Mouse (Mus musculus): ENCODE measurements at regions not wholly inside any gene's neighbourhood (a gene's known extent, or its start where the extent isn't known, plus 50 kb on each side); places are given as distances from the start of the nearest gene placed in this dataset.

DNA sequence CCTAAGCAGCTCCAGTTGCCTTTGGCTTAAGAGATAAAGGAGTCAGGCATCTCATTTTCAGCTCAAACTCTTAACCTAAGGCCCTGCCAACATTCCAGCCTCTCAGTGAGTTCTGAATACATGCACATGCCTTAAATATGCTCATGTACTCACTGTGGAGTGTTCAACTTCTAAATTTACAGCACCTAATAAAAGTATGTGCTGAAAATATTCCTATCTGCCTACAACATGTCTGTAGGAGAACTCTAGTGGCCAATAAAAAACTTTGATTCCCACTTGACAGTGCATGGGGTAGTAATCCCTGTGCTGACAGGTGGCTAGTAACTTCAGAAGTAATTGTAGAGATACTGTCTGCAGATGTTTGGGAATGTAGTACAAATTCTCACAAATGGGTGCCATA, 319.3 kb upstream of the Intu start:
- H3K4me1 ChIP-seq (ENCODE audit: control insufficient read depth, insufficient read depth, low read length), result no peaks in the 10 kb centered on the region
- no peak for DNase-seq (ENCODE audit: extremely low read depth, low read depth, low spot score)
- H3K27ac ChIP-seq (replicated peaks; ENCODE audit: insufficient read depth, low read depth, low read length), result no peak overlapping the region
- no peak overlapping the region for H3K4me3 ChIP-seq (ENCODE audit: insufficient read depth, low read depth, low read length)
- no peaks in the 10 kb centered on the region for H3K79me2 ChIP-seq (ENCODE audit: control insufficient read depth, insufficient read depth, low read length)
- no peak overlapping the region for H3K9ac ChIP-seq (ENCODE audit: low read depth, low read length)
- TF ChIP-seq CTCF (IDR thresholded peaks at IDR 0.05; ENCODE audit: low read depth, low read length), result no peak
- no peak for TF ChIP-seq POLR2A (IDR thresholded peaks at IDR 0.05; ENCODE audit: extremely low read depth, insufficient read depth, low read length)
- H3K36me3 ChIP-seq (ENCODE audit: control insufficient read depth, insufficient read depth, low read length), result no peaks in the 10 kb centered on the region
- no peaks in the 10 kb centered on the region for H3K27me3 ChIP-seq (ENCODE audit: control insufficient read depth, insufficient read depth, low read length)

- H3K79me2 ChIP-seq (ENCODE audit: control insufficient read depth, insufficient read depth, low read length), result no peaks in the 10 kb centered on the region
- TF ChIP-seq POLR2A (IDR thresholded peaks at IDR 0.05; ENCODE audit: extremely low read depth, insufficient read depth, low read length) (no peak), CTCF (IDR thresholded peaks at IDR 0.05; ENCODE audit: low read depth, low read length) (no peak)
- no peaks in the 10 kb centered on the region for H3K4me1 ChIP-seq (ENCODE audit: control insufficient read depth, insufficient read depth, low read length)
- no peaks in the 10 kb centered on the region for H3K36me3 ChIP-seq (ENCODE audit: control insufficient read depth, insufficient read depth, low read length)
- no peaks in the 10 kb centered on the region for H3K27me3 ChIP-seq (ENCODE audit: control insufficient read depth, insufficient read depth, low read length)
- H3K27ac ChIP-seq (replicated peaks; ENCODE audit: insufficient read depth, low read depth, low read length), result no peak overlapping the region
- WGBS, result 62% methylated on average over 1 of the region's 1 CpGs
- no peak for DNase-seq (ENCODE audit: extremely low read depth, low read depth, low spot score)
- no peak overlapping the region for H3K4me3 ChIP-seq (ENCODE audit: insufficient read depth, low read depth, low read length)
- no peak overlapping the region for H3K9ac ChIP-seq (ENCODE audit: low read depth, low read length)
These were observed 304.3 kb upstream of the Intu start for GRCm38 (mm10) chr3:40226772-40227171.

DNA sequence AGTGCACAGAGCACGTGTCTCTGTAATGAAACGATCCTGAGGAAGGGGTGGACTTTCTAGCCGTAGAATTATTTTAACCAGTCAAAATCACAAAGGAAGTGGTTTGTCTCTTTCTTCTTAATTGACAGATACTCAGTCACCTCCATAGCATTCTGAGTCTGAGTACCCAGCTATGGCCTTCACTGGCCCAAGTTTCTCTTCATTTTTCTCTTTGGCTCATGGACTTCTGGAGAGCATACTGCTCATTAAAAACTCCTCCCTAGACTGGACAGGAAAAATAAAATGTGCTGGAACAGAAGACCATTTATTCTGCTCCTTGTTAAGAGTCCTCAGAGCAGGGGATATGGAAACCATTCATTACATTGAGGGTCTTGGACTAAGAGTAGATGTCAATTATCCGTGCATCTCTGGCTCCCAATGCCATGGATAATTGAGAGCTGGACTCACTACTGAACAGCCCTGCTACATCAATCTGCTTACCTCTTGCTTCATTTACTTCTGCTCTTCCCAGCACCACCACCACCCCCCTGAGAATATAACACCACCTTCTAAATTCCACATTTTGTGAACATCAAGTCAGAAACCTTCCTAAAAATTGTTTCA, 287.5 kb upstream of the Intu start:
- 92% methylated on average over 4 of the region's 4 CpGs for WGBS
- Histone ChIP-seq H3K79me2 (ENCODE audit: control insufficient read depth, insufficient read depth, low read length) (no peaks in the 10 kb centered on the region), H3K4me1 (ENCODE audit: control insufficient read depth, insufficient read depth, low read length) (no peaks in the 10 kb centered on the region), H3K27me3 (ENCODE audit: control insufficient read depth, insufficient read depth, low read length) (no peaks in the 10 kb centered on the region), H3K36me3 (ENCODE audit: control insufficient read depth, insufficient read depth, low read length) (no peaks in the 10 kb centered on the region), H3K4me3 (ENCODE audit: insufficient read depth, low read depth, low read length) (no peak overlapping the region), H3K27ac (replicated peaks; ENCODE audit: insufficient read depth, low read depth, low read length) (no peak overlapping the region), H3K9ac (ENCODE audit: low read depth, low read length) (no peak overlapping the region)
- no peak for DNase-seq (ENCODE audit: extremely low read depth, low read depth, low spot score)
- no peak for TF ChIP-seq POLR2A (IDR thresholded peaks at IDR 0.05; ENCODE audit: extremely low read depth, insufficient read depth, low read length)
- no peak for TF ChIP-seq CTCF (IDR thresholded peaks at IDR 0.05; ENCODE audit: low read depth, low read length)

DNA sequence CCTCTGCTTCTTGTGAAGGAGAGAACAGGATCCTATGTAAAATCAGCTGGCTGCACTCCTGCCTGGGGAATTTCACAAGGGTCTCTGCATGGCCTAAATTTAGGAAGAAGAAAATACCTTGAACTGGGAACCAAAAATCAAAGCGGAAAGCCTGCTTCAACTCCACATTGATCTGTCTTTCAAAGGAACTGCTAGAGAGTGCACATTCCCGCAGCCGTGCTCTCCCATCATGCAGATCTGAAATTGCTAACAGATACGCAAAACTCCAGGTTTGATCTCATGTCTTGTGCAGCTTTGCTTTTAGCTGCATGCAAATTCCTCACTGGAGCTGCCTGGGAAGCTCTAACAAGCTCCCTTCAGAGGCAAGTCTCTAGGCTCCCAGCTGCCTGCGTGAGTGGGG, 276.7 kb upstream of the Intu start:
- 71% methylated on average over 5 of the region's 5 CpGs for WGBS
- no peaks in the 10 kb centered on the region for H3K4me1 ChIP-seq (ENCODE audit: control insufficient read depth, insufficient read depth, low read length)

GRCm38 (mm10) chr3:40262536-40262935, 268.6 kb upstream of the Intu start:
- TF ChIP-seq CTCF (IDR thresholded peaks at IDR 0.05; ENCODE audit: low read depth, low read length), result no peak
- TF ChIP-seq POLR2A (IDR thresholded peaks at IDR 0.05; ENCODE audit: extremely low read depth, insufficient read depth, low read length), result no peak
- H3K79me2 ChIP-seq (ENCODE audit: control insufficient read depth, insufficient read depth, low read length), result no peaks in the 10 kb centered on the region
- H3K36me3 ChIP-seq (ENCODE audit: control insufficient read depth, insufficient read depth, low read length), result no peaks in the 10 kb centered on the region
- no peak overlapping the region for H3K27ac ChIP-seq (replicated peaks; ENCODE audit: insufficient read depth, low read depth, low read length)
- 85% methylated on average over 7 of the region's 7 CpGs for WGBS
- DNase-seq (ENCODE audit: extremely low read depth, low read depth, low spot score), result no peak
- H3K4me3 ChIP-seq (ENCODE audit: insufficient read depth, low read depth, low read length), result no peak overlapping the region
- H3K9ac ChIP-seq (ENCODE audit: low read depth, low read length), result no peak overlapping the region
- no peaks in the 10 kb centered on the region for H3K27me3 ChIP-seq (ENCODE audit: control insufficient read depth, insufficient read depth, low read length)
- H3K4me1 ChIP-seq (ENCODE audit: control insufficient read depth, insufficient read depth, low read length), result no peaks in the 10 kb centered on the region

More for the DNA sequence above, 276.7 kb upstream of the Intu start:
- Histone ChIP-seq H3K36me3 (ENCODE audit: control insufficient read depth, insufficient read depth, low read length) (no peaks in the 10 kb centered on the region), H3K27ac (replicated peaks; ENCODE audit: insufficient read depth, low read depth, low read length) (no peak overlapping the region), H3K79me2 (ENCODE audit: control insufficient read depth, insufficient read depth, low read length) (no peaks in the 10 kb centered on the region), H3K27me3 (ENCODE audit: control insufficient read depth, insufficient read depth, low read length) (no peaks in the 10 kb centered on the region), H3K4me3 (ENCODE audit: insufficient read depth, low read depth, low read length) (no peak overlapping the region), H3K9ac (ENCODE audit: low read depth, low read length) (no peak overlapping the region)
- no peak for TF ChIP-seq POLR2A (IDR thresholded peaks at IDR 0.05; ENCODE audit: extremely low read depth, insufficient read depth, low read length)
- no peak for TF ChIP-seq CTCF (IDR thresholded peaks at IDR 0.05; ENCODE audit: low read depth, low read length)
- DNase-seq (ENCODE audit: extremely low read depth, low read depth, low spot score), result no peak

- no peak for DNase-seq (ENCODE audit: extremely low read depth, low read depth, low spot score)
- H3K27me3 ChIP-seq (ENCODE audit: control insufficient read depth, insufficient read depth, low read length), result no peaks in the 10 kb centered on the region
- no peak for TF ChIP-seq POLR2A (IDR thresholded peaks at IDR 0.05; ENCODE audit: extremely low read depth, insufficient read depth, low read length)
- TF ChIP-seq CTCF (IDR thresholded peaks at IDR 0.05; ENCODE audit: low read depth, low read length), result no peak
- no peak overlapping the region for H3K27ac ChIP-seq (replicated peaks; ENCODE audit: insufficient read depth, low read depth, low read length)
- H3K9ac ChIP-seq (ENCODE audit: low read depth, low read length), result no peak overlapping the region
- H3K36me3 ChIP-seq (ENCODE audit: control insufficient read depth, insufficient read depth, low read length), result no peaks in the 10 kb centered on the region
- WGBS, result 83% methylated on average over 1 of the region's 1 CpGs
- H3K79me2 ChIP-seq (ENCODE audit: control insufficient read depth, insufficient read depth, low read length), result no peaks in the 10 kb centered on the region
- no peak overlapping the region for H3K4me3 ChIP-seq (ENCODE audit: insufficient read depth, low read depth, low read length)
- H3K4me1 ChIP-seq (ENCODE audit: control insufficient read depth, insufficient read depth, low read length), result no peaks in the 10 kb centered on the region
These were observed 263.6 kb upstream of the Intu start for GRCm38 (mm10) chr3:40267514-40267913.

Data from liver, adult 2 months (tissue).